Mouse (Mus musculus) CD4-positive, CD25-positive, alpha-beta regulatory T cell, adult 2 months (primary cell): ENCODE measurements around the gene Scfd2.

Experiments
- DNase-seq: peaks from one replicate; pipeline ENCODE4 v3.0.0-alpha.2; 2012; ENCODE audit warnings: low read depth, low spot score

Gene Scfd2

GRCm38 (mm10) chr5:74455510-74456269 lies 75.9 kb downstream of the Scfd2 start:
- DNase-seq, result peak; percentile 41

GRCm38 (mm10) chr5:74455094-74455493 lies 76.5 kb downstream of the Scfd2 start:
- DNase-seq, result no peak

- DNase-seq, result no peak
Observed at GRCm38 (mm10) chr5:74450977-74451376, 80.6 kb downstream of the Scfd2 start.

- DNase-seq, result no peak
Observed at GRCm38 (mm10) chr5:74447517-74448334, 83.8 kb downstream of the Scfd2 start.

- no peak for DNase-seq
Observed at GRCm38 (mm10) chr5:74445861-74446260, 85.7 kb downstream of the Scfd2 start.

- no peak for DNase-seq
Observed at GRCm38 (mm10) chr5:74438353-74438752, 93.2 kb downstream of the Scfd2 start.

GRCm38 (mm10) chr5:74433580-74434147 lies 97.9 kb downstream of the Scfd2 start:
- DNase-seq, result peak; percentile 75

GRCm38 (mm10) chr5:74432879-74433539 lies 98.5 kb downstream of the Scfd2 start:
- DNase-seq, result no peak

- DNase-seq, result no peak
Observed at GRCm38 (mm10) chr5:74420615-74421132, 110.9 kb downstream of the Scfd2 start.

- peak; percentile 17 for DNase-seq
Observed at GRCm38 (mm10) chr5:74412557-74412956, 119.0 kb downstream of the Scfd2 start.

- no peak for DNase-seq
Observed at GRCm38 (mm10) chr5:74404887-74405286, 126.7 kb downstream of the Scfd2 start.

GRCm38 (mm10) chr5:74404083-74404482 lies 127.5 kb downstream of the Scfd2 start:
- peak; percentile 61 for DNase-seq

GRCm38 (mm10) chr5:74402626-74403025 lies 128.9 kb downstream of the Scfd2 start:
- peak; percentile 76 for DNase-seq

GRCm38 (mm10) chr5:74391806-74392205 lies 139.8 kb downstream of the Scfd2 start:
- DNase-seq, result no peak

GRCm38 (mm10) chr5:74391346-74391745 lies 140.2 kb downstream of the Scfd2 start:
- DNase-seq, result no peak

GRCm38 (mm10) chr5:74388849-74389248 lies 142.7 kb downstream of the Scfd2 start:
- DNase-seq, result no peak

GRCm38 (mm10) chr5:74388101-74388500 lies 143.5 kb downstream of the Scfd2 start:
- no peak for DNase-seq

GRCm38 (mm10) chr5:74387143-74387886 lies 144.2 kb downstream of the Scfd2 start:
- no peak for DNase-seq

- DNase-seq, result no peak
Observed at GRCm38 (mm10) chr5:74380045-74380444, 151.5 kb downstream of the Scfd2 start.

- peak; percentile 11 for DNase-seq
Observed at GRCm38 (mm10) chr5:74366710-74367101, 164.9 kb downstream of the Scfd2 start.
